Mouse (Mus musculus) hindbrain, postnatal 0 days (tissue): Measurements from ENCODE around the gene 2010111I01Rik. TPM values are rescaled to one million over a fixed set of nuclear protein-coding genes. Genes with fewer than 3 reads are reported as not detected.

ENCODE experiments used
- ATAC-seq: fragments of 200-750 bp; cut with Nextera tagmentation; 2 replicates; pipeline ENCODE4 v1.8.0; 2017; ENCODE audit warnings: mild to moderate bottlenecking, moderate TSS enrichment, moderate library complexity
- DNase-seq: peaks from one replicate; pipeline ENCODE4 v3.0.0-alpha.2; 2015; ENCODE audit warnings: low spot score
- H3K27ac ChIP-seq: fragments of 300-500 bp; sonication (generic); 2 replicates; pipeline ENCODE4 v1.5.1; 2014; ENCODE audit warnings: mild to moderate bottlenecking
- H3K27me3 ChIP-seq: fragments of 300-500 bp; sonication (generic); 2 replicates; pipeline ENCODE4 v1.6.1; 2014; ENCODE audit warnings: low read length, mixed read lengths; ENCODE audit not compliant: insufficient read depth
- H3K36me3 ChIP-seq: fragments of 300-500 bp; sonication (generic); 2 replicates; pipeline ENCODE4 v1.6.1; 2014; ENCODE audit warnings: low read length, mixed read lengths; ENCODE audit not compliant: insufficient read depth
- H3K4me1 ChIP-seq: fragments of 300-500 bp; sonication (generic); 2 replicates; pipeline ENCODE4 v1.6.1; 2014; ENCODE audit warnings: antibody characterized with exemption, low read length, mixed read lengths; ENCODE audit not compliant: insufficient read depth
- H3K4me2 ChIP-seq: fragments of 300-500 bp; sonication (generic); 2 replicates; pipeline ENCODE4 v1.6.1; 2014; ENCODE audit warnings: low read depth, mild to moderate bottlenecking, low read length, moderate library complexity, mixed read lengths
- H3K4me3 ChIP-seq: fragments of 300-500 bp; sonication (generic); 2 replicates; pipeline ENCODE4 v1.5.1; 2014; ENCODE audit warnings: low read length
- H3K9ac ChIP-seq: fragments of 300-500 bp; sonication (generic); replicated peaks from 2 replicates; pipeline ENCODE4 v1.6.1; 2014; ENCODE audit warnings: mild to moderate bottlenecking, low read length, moderate library complexity, mixed read lengths
- H3K9me3 ChIP-seq: fragments of 300-500 bp; sonication (generic); 2 replicates; pipeline ENCODE4 v1.6.1; 2016; ENCODE audit warnings: low read length, mixed read lengths
- CTCF ChIP-seq: IDR thresholded peaks from 2 replicates; pipeline ENCODE4 v1.5.1; 2016; ENCODE audit warnings: antibody characterized with exemption, control low read depth, low read depth
- WGBS: fragments of 180-500 bp; shearing (Covaris S2); extraction: QIAGEN DNeasy Blood & Tissue Kit; methylation state at CpG from one replicate; pipeline ENCODE4 v1.1.7; 2014; 5-methylcytosine and 5-hydroxymethylcytosine counted together
- polyA plus RNA-seq: library from polyadenylated mRNA; unstranded; fragments of >200 nt; fragmentation: Nextera tagmentation; extraction: Ambion mirVana; gene quantifications from 2 replicates; pipeline ENCODE4 v1.2.1, GENCODE M21; 2015
- total RNA-seq: library from RNA; depleted of rRNA; stranded (reverse); fragments of >200 nt; gene quantifications from 2 replicates; pipeline ENCODE4 v1.2.3, GENCODE M21; 2014

The 2010111I01Rik gene
- total and polyA plus RNA-seq, 2 experiments from 2014 or later: 15.9 to 29.8 TPM

DNA sequence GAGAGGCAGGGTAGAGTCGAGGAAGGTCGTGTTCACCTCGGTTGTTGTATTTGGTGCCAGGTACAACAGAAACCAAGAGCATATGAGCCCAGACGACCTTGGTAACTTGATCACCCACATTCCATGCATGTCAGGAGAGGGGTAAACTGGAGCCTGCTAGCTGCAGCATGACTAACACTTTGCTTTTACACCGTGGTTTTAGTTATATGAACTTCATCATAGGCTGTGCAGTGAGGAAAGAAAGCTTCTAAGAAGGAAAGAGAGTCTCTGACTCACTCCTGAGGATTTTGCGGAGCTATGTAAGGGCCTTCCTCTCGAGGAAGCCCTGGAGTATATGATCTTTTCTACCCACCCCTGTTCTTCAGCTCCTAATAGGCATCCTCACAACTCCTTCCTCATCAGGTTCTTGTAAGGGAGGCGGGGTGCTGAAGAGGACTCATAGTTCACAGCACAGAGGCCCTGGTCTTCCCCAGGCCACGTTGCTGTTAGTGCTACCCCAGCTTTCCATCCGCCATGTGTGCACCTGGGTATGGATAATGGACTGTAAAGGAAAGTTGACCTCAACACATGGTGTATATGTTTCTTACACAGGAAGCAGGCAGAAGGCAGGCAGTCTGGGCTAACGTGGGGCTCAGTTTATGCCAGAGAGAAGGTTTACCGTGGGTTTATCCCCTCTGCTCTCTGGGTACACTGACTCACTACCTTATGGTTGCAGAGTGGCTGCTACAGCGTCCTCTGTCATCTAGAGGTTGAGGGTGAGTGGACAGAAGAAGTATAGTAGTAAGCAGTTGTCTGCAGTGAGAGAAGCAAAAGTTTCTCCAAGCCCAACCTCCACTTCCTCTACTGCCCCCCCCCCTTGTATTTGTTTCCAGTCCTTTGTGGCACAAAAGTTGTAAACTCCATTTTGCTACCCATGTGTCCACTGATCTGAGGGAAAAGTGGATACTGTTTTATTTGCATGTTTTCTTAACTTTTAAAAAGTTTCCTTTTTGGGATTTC is 222.8 kb downstream of the 2010111I01Rik start:
- 81% methylated on average over 13 of the region's 13 CpGs for WGBS
- ATAC-seq: no peak

DNA sequence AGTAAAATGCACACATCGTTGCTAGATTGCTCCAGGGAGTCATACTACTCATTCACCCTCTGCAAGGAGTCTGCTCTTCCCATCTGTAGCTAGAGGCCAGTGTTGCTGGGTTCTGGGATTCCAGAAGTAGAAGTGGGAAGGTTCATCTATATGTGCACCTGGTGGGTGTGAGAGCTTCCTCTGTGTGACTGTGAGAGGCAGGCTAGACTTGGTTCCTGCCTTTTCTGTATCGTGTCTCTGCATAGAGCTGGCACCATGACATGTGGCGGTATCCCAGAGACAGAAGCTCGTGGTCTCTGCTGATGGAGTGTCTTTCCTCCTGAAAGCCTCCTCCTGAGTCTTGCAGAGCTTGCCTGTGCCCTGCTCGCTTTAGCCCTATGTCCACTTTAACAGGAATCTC is 223.6 kb downstream of the 2010111I01Rik start:
- Histone ChIP-seq H3K4me1 (no peaks in the 10 kb centered on the region), H3K27ac (no peak overlapping the region), H3K27me3 (no peaks in the 10 kb centered on the region), H3K4me2 (no peak overlapping the region), H3K9ac (no peak overlapping the region), H3K4me3 (no peak overlapping the region), H3K36me3 (no peaks in the 10 kb centered on the region), H3K9me3 (no peaks in the 10 kb centered on the region)
- WGBS: 56% methylated on average over 5 of the region's 5 CpGs
- no peak for ATAC-seq
- no peak for TF ChIP-seq CTCF
- DNase-seq: no peak

More for the DNA sequence above, 222.8 kb downstream of the 2010111I01Rik start:
- Histone ChIP-seq H3K27me3 (no peaks in the 10 kb centered on the region), H3K9me3 (no peaks in the 10 kb centered on the region), H3K4me3 (no peak overlapping the region), H3K36me3 (no peaks in the 10 kb centered on the region), H3K9ac (no peak overlapping the region), H3K4me2 (no peak overlapping the region), H3K4me1 (no peaks in the 10 kb centered on the region), H3K27ac (no peak overlapping the region)
- TF ChIP-seq CTCF: no peak
- DNase-seq: no peak

DNA sequence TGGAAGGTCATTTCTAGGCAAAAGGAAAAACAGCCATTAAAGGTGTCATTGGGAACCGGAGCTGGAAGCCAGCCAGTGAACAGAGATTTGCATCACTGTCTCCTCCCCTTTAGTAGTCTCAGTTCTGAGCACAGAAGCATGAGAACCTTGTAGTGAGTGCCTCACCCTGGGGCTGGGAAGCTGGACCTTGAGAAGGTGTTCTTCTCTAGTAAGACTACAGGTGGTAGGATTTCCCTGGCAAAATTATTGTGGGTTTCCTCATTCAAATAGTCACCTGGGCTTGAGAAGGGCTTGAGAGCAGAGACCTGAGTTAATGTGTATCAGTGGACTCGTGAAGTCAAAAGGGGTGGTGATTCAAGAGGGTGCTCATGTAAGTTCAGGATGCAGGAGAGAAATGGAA is 224.1 kb downstream of the 2010111I01Rik start:
- no peak overlapping the region for H3K9ac ChIP-seq
- no peak overlapping the region for H3K4me2 ChIP-seq
- H3K9me3 ChIP-seq: no peaks in the 10 kb centered on the region
- DNase-seq (no peak), ATAC-seq (no peak)
- no peaks in the 10 kb centered on the region for H3K36me3 ChIP-seq
- H3K27me3 ChIP-seq: no peaks in the 10 kb centered on the region
- no peak for TF ChIP-seq CTCF
- H3K4me1 ChIP-seq: no peaks in the 10 kb centered on the region
- no peak overlapping the region for H3K4me3 ChIP-seq
- no peak overlapping the region for H3K27ac ChIP-seq
- WGBS: 58% methylated on average over 2 of the region's 2 CpGs

DNA sequence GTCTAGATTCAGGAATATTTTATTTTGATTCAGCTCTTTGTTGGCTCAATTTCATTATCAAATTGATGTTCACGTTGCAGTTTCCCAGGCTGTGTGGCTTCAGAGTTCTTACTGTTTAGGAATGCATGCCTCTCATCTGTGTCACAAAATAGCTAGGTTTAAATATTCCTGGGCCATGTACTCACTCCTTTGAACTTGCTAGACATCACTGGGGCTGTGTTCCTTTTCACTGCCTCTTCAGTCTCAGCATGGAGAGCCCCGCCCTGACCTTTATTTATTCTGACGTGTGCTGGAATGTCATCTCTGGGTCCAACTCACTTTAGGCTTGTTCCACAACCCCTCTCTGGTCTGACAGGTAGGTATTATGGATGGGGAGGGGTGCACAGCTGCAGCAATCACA is 228.7 kb downstream of the 2010111I01Rik start:
- Histone ChIP-seq H3K4me3 (no peak overlapping the region), H3K27me3 (no peaks in the 10 kb centered on the region), H3K9me3 (no peaks in the 10 kb centered on the region), H3K4me2 (no peak overlapping the region), H3K36me3 (no peaks in the 10 kb centered on the region), H3K9ac (no peak overlapping the region), H3K27ac (no peak overlapping the region), H3K4me1 (no peaks in the 10 kb centered on the region)
- no peak for DNase-seq
- WGBS: 68% methylated on average over 3 of the region's 3 CpGs
- ATAC-seq: no peak
- TF ChIP-seq CTCF: no peak

DNA sequence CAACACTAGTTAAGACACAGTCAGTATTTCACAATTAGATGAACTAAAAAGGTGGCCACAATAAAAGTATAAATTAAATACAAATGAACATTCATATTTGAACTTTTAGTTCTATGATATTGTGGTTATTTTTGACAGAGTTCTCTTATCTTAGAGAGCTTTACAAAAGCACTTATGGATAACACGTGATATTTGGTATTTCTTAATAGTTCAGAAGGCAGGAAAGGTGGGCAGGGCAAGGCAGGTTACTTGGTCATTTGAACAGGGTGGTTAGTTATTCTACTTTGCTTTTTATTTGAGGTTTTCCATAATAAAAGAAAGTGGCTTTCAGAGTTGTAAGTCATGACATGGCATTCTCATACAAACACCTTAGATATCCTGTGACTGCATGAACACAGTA is 233.3 kb downstream of the 2010111I01Rik start:
- Histone ChIP-seq H3K4me3 (no peak overlapping the region), H3K9ac (no peak overlapping the region), H3K27ac (no peak overlapping the region), H3K36me3 (no peaks in the 10 kb centered on the region), H3K4me2 (no peak overlapping the region), H3K27me3 (no peaks in the 10 kb centered on the region), H3K9me3 (no peaks in the 10 kb centered on the region), H3K4me1 (no peaks in the 10 kb centered on the region)
- ATAC-seq (no peak), DNase-seq (no peak)
- 100% methylated on average over 1 of the region's 1 CpGs for WGBS
- TF ChIP-seq CTCF: no peak

DNA sequence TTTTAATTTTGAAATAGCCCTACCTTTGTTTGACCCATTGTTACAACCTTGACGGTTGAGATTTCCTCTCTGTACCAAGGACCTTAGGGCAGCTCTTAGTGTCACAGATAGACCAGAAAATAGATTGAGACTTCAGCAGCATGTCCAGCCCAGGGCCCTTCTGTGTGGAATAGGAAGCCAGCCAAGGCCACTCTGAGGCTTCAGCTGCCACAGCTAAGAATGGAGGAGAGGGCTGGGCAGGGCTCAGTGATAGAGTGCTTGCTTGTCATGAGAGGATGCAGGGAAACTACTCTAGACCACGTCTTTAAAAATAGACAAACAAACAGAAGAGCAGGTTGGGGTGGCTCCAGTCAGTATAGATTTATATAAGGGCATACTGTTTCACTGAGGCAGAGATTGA is 234.9 kb downstream of the 2010111I01Rik start:
- Histone ChIP-seq H3K27ac (no peak overlapping the region), H3K36me3 (no peaks in the 10 kb centered on the region), H3K27me3 (no peaks in the 10 kb centered on the region), H3K9ac (no peak overlapping the region), H3K4me1 (no peaks in the 10 kb centered on the region), H3K4me2 (no peak overlapping the region), H3K4me3 (no peak overlapping the region), H3K9me3 (no peaks in the 10 kb centered on the region)
- no peak for TF ChIP-seq CTCF
- DNase-seq: no peak
- 67% methylated on average over 2 of the region's 2 CpGs for WGBS
- no peak for ATAC-seq
